Mouse (Mus musculus) brain, embryonic 14.5 days (tissue): Measurements from ENCODE around the gene Dok1. TPM values are rescaled to one million over a fixed set of nuclear protein-coding genes. Genes with fewer than 3 reads are reported as not detected.
A peak's percentile ranks its signal among the peaks of the same experiment; 100 is the strongest.

Source experiments
- DNase-seq: peaks from one replicate; pipeline ENCODE4 v3.0.0-alpha.2; 2011; ENCODE audit warnings: low read depth
- CTCF ChIP-seq: fragments of 200-500 bp; IDR thresholded peaks from 2 replicates; pipeline ENCODE4 v1.5.1; 2012; ENCODE audit warnings: inconsistent platforms, mild to moderate bottlenecking, moderate library complexity, borderline replicate concordance; ENCODE audit not compliant: insufficient read depth, insufficient read length; ENCODE audit errors: extremely low read depth
- POLR2A ChIP-seq: fragments of 200-500 bp; IDR thresholded peaks from 2 replicates; pipeline ENCODE4 v1.6.1; 2012; ENCODE audit warnings: mild to moderate bottlenecking, inconsistent platforms, borderline replicate concordance; ENCODE audit not compliant: poor library complexity, insufficient read depth, insufficient read length, severe bottlenecking; ENCODE audit errors: extremely low read depth
- polyA plus RNA-seq: library from polyadenylated mRNA; depleted of rRNA; stranded (reverse); fragments of >200 nt; gene quantifications from 2 replicates; pipeline ENCODE4 v1.2.3, GENCODE M21; 2012; rRNA removed

Dok1 gene
- polyA plus RNA-seq, 1 experiment, result 2.9 TPM

- DNase-seq, result no peak
- TF ChIP-seq CTCF (no peak), POLR2A (no peak)
Observed at GRCm38 (mm10) chr6:82994372-82994771, 38.9 kb downstream of the Dok1 start.

GRCm38 (mm10) chr6:82993696-82994095, 39.6 kb downstream of the Dok1 start:
- no peak for TF ChIP-seq CTCF
- TF ChIP-seq POLR2A, result no peak
- no peak for DNase-seq

- no peak for TF ChIP-seq POLR2A
- TF ChIP-seq CTCF, result no peak
- peak; percentile 32 for DNase-seq
Observed at GRCm38 (mm10) chr6:82987411-82987971, 45.8 kb downstream of the Dok1 start.

Other genes starting within 250 kb of the Dok1 start
- gene Sema4f, start 93.7 kb downstream of the Dok1 start, polyA plus RNA-seq, result 21.3 and 23.9 TPM in 2 replicates
- 0.05 and 0.15 TPM in 2 replicates for gene M1ap, start 86.6 kb downstream of the Dok1 start, polyA plus RNA-seq
- gene Loxl3, start 702 bp upstream of the Dok1 start, polyA plus RNA-seq, result 6.7 and 7.3 TPM in 2 replicates
- 222 and 386 TPM in 2 replicates for gene Aup1, start 21.1 kb upstream of the Dok1 start, polyA plus RNA-seq
- gene Htra2, start 21.8 kb upstream of the Dok1 start, polyA plus RNA-seq, result 63.4 and 99.1 TPM in 2 replicates
- gene Dqx1, start 24.4 kb upstream of the Dok1 start, polyA plus RNA-seq, result 1.0 and 1.8 TPM in 2 replicates
- 0.31 TPM in 1 of 2 replicates, not detected in the other for gene Tlx2, start 36.8 kb upstream of the Dok1 start, polyA plus RNA-seq
- gene Pcgf1, start 44.4 kb upstream of the Dok1 start, polyA plus RNA-seq, result 39.8 and 66.1 TPM in 2 replicates
- gene Lbx2, start 52.9 kb upstream of the Dok1 start, polyA plus RNA-seq, result 0.29 and 0.78 TPM in 2 replicates
- gene Ccdc142, start 68.1 kb upstream of the Dok1 start, polyA plus RNA-seq, result 10.4 and 12.8 TPM in 2 replicates
- gene Gm42688, start 68.1 kb upstream of the Dok1 start, polyA plus RNA-seq, result 10.3 and 11.6 TPM in 2 replicates
- gene Mrpl53, start 75.6 kb upstream of the Dok1 start, polyA plus RNA-seq, result 99.0 and 142 TPM in 2 replicates
- gene Mogs, start 82.0 kb upstream of the Dok1 start, polyA plus RNA-seq, result 45.3 and 63.1 TPM in 2 replicates
- 298 and 440 TPM in 2 replicates for gene Wbp1, start 88.1 kb upstream of the Dok1 start, polyA plus RNA-seq
- gene Ino80b, start 92.0 kb upstream of the Dok1 start, polyA plus RNA-seq, result 43.4 and 47.9 TPM in 2 replicates
- gene Rtkn, start 102.0 kb upstream of the Dok1 start, polyA plus RNA-seq, result 28.9 and 30.7 TPM in 2 replicates
- 21.2 and 31.4 TPM in 2 replicates for gene Wdr54, start 122.9 kb upstream of the Dok1 start, polyA plus RNA-seq
- 2.9 and 4.1 TPM in 2 replicates for gene 1700003E16Rik, start 122.9 kb upstream of the Dok1 start, polyA plus RNA-seq
- gene Dctn1, start 132.4 kb upstream of the Dok1 start, polyA plus RNA-seq, result 217 and 252 TPM in 2 replicates
- gene Slc4a5, start 186.4 kb upstream of the Dok1 start, polyA plus RNA-seq, result 2.1 and 7.0 TPM in 2 replicates